Mouse (Mus musculus) stomach, postnatal 0 days (tissue): ENCODE results near the gene Abl1. TPM values are rescaled to one million over a fixed set of nuclear protein-coding genes. Genes with fewer than 3 reads are reported as not detected.

Source experiments
- ATAC-seq: fragments of 200-750 bp; cut with Nextera tagmentation; 2 replicates; pipeline ENCODE4 v1.8.0; 2017; ENCODE audit not compliant: low FRiP score, low TSS enrichment
- DNase-seq: peaks from one replicate; pipeline ENCODE4 v3.0.0-alpha.2; 2016; ENCODE audit warnings: low spot score
- H3K27ac ChIP-seq: fragments of 300-500 bp; sonication (generic); replicated peaks from 2 replicates; pipeline ENCODE4 v1.5.1; 2014; ENCODE audit warnings: mild to moderate bottlenecking, control low read depth
- H3K27me3 ChIP-seq: fragments of 300-500 bp; sonication (generic); 2 replicates; pipeline ENCODE4 v1.6.1; 2014; ENCODE audit warnings: low read length; ENCODE audit not compliant: control insufficient read depth, insufficient read depth
- H3K36me3 ChIP-seq: fragments of 300-500 bp; sonication (generic); 2 replicates; pipeline ENCODE4 v1.6.1; 2014; ENCODE audit warnings: low read length, mixed read lengths; ENCODE audit not compliant: control insufficient read depth, insufficient read depth
- H3K4me1 ChIP-seq: fragments of 300-500 bp; sonication (generic); replicated peaks from 2 replicates; pipeline ENCODE4 v1.6.1; 2014; ENCODE audit warnings: antibody characterized with exemption; ENCODE audit not compliant: control insufficient read depth, insufficient read depth
- H3K4me2 ChIP-seq: fragments of 300-500 bp; sonication (generic); replicated peaks from 2 replicates; pipeline ENCODE4 v1.6.1; 2014; ENCODE audit warnings: low read depth, mild to moderate bottlenecking, control low read depth, moderate library complexity
- H3K4me3 ChIP-seq: fragments of 300-500 bp; sonication (generic); 2 replicates; pipeline ENCODE4 v1.5.1; 2014; ENCODE audit warnings: low read depth, low read length, control low read depth
- H3K9ac ChIP-seq: fragments of 300-500 bp; sonication (generic); 2 replicates; pipeline ENCODE4 v1.6.1; 2014; ENCODE audit warnings: mild to moderate bottlenecking, low read length, control low read depth, mixed read lengths
- H3K9me3 ChIP-seq: fragments of 300-500 bp; sonication (generic); 2 replicates; pipeline ENCODE4 v1.6.1; 2016; ENCODE audit warnings: low read length; ENCODE audit not compliant: control insufficient read depth
- CTCF ChIP-seq: IDR thresholded peaks from 2 replicates; pipeline ENCODE4 v1.5.1; 2016; ENCODE audit warnings: antibody characterized with exemption, low read depth, mild to moderate bottlenecking, moderate library complexity
- EP300 ChIP-seq: optimal IDR thresholded peaks from 2 replicates; pipeline ENCODE3; 2016; ENCODE audit warnings: antibody characterized with exemption
- WGBS: fragments of 180-500 bp; shearing (Covaris S2); extraction: QIAGEN DNeasy Blood & Tissue Kit; methylation state at CpG from one replicate; pipeline ENCODE4 v1.1.7; 2014; 5-methylcytosine and 5-hydroxymethylcytosine counted together
- polyA plus RNA-seq: library from polyadenylated mRNA; unstranded; fragments of >200 nt; fragmentation: Nextera tagmentation; extraction: Ambion mirVana; gene quantifications from 2 replicates; pipeline ENCODE4 v1.2.1, GENCODE M21; 2015

Gene Abl1
- polyA plus RNA-seq, 1 experiment from 2014 or later, result 11.5 TPM

DNA sequence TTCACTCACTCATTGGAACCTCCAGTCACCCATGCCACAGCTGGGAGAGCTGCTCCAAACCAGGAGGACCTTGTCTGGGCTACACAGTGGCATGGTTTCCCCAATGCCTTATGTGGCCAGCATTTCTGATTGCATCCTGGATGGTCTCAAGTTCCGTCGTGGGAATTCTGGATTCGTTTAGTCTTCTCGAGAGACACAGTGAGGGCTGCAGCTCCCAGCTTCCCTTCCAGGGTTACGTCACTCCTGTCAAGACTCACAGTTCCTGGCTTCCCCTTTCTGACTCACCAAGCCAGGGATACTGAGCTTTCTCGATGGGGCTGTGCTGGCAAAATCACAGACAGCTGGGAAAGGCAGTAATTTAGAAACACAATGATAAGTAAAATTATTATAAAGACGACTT, 54.0 kb downstream of the Abl1 start:
- no peak overlapping the region for H3K4me3 ChIP-seq
- no peaks in the 10 kb centered on the region for H3K9me3 ChIP-seq
- peak overlapping the region; percentile 23; the same call in 1 of the 2 replicates for H3K4me2 ChIP-seq
- H3K27ac ChIP-seq, result peak overlapping the region; percentile 49; the same call in 1 of the 2 replicates
- no peak overlapping the region for H3K9ac ChIP-seq
- ATAC-seq (peak; percentile 70; the same call in 1 of the 2 replicates), DNase-seq (no peak)
- no peaks in the 10 kb centered on the region; the same call in 1 of the 2 replicates for H3K4me1 ChIP-seq
- no peaks in the 10 kb centered on the region for H3K36me3 ChIP-seq
- 26% methylated on average over 7 of the region's 7 CpGs for WGBS
- H3K27me3 ChIP-seq, result no peaks in the 10 kb centered on the region
- TF ChIP-seq EP300 (no peak), CTCF (no peak)

DNA sequence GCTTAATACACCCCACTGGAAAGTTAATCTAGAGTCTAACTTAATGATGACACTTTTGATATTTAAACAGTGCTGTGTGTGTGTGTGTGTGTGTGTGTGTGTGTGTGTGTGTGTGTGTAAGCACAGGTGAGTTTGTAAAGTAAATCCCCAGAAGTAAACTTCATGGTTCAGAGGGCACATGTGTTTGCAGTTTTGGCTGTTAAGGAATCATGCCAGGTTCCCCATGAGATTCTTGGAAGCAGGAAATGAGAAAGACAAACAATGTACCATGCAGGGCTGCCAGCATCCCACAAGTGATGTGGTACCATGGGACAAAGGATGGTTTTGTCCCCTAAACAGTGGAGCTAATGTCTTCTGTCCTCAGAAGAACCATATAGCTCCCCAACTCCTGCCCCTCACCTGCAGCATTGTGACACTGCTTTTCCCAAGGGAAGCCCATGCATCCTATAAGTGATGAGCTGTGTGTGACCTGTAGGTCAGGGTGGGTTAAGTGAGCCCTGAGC, 57.6 kb downstream of the Abl1 start:
- peaks cover 3% of the 10 kb centered on the region; the same call in 1 of the 2 replicates for H3K4me1 ChIP-seq
- no peak for ATAC-seq
- DNase-seq, result no peak
- H3K27ac ChIP-seq, result no peak overlapping the region
- TF ChIP-seq CTCF (no peak), EP300 (no peak)
- no peaks in the 10 kb centered on the region for H3K36me3 ChIP-seq
- H3K9me3 ChIP-seq, result no peaks in the 10 kb centered on the region
- no peak overlapping the region for H3K4me3 ChIP-seq
- no peak overlapping the region for H3K9ac ChIP-seq
- H3K4me2 ChIP-seq, result no peak overlapping the region
- H3K27me3 ChIP-seq, result no peaks in the 10 kb centered on the region

DNA sequence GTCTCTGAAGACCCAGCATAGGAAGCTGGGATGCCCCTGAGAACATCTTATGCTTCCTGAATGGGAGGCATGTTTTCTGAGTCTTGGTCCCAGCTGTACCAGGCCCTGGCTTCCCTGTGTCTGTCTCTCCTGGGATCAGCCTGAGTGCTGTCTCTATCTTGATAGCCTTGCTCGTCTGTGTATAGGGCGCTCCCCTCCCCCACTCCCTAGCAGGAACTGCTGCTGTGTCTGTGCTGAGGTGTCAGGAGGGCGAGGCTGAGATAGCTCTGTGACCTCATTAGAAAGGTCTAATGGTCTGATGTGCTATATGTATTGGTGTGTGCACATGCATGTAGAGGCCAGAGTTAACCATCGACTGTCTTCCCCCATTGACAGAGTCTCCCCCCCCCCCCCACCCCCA, 58.7 kb downstream of the Abl1 start:
- Histone ChIP-seq H3K4me2 (no peak overlapping the region), H3K9me3 (no peaks in the 10 kb centered on the region), H3K27ac (no peak overlapping the region), H3K9ac (no peak overlapping the region), H3K27me3 (no peaks in the 10 kb centered on the region), H3K4me3 (no peak overlapping the region), H3K36me3 (no peaks in the 10 kb centered on the region), H3K4me1 (peaks cover 3% of the 10 kb centered on the region; the same call in 1 of the 2 replicates)
- no peak for TF ChIP-seq EP300
- no peak for TF ChIP-seq CTCF
- ATAC-seq (0 out of 2 replicates have a peak, but pooled peaks have one; percentile 28), DNase-seq (no peak)
- 48% methylated on average over 4 of the region's 4 CpGs for WGBS

- no peaks in the 10 kb centered on the region for H3K27me3 ChIP-seq
- no peaks in the 10 kb centered on the region for H3K9me3 ChIP-seq
- no peaks in the 10 kb centered on the region for H3K36me3 ChIP-seq
- H3K9ac ChIP-seq, result peak overlapping the region; percentile 38
- peak; percentile 92 for ATAC-seq
- DNase-seq, result peak; percentile 64
- H3K27ac ChIP-seq, result peak overlapping the region; percentile 93
- TF ChIP-seq CTCF, result no peak
- peak; percentile 44 for TF ChIP-seq EP300
- H3K4me2 ChIP-seq, result peak overlapping the region; percentile 46
- WGBS, result 17% methylated on average over 10 of the region's 10 CpGs
- H3K4me1 ChIP-seq, result peaks cover 3% of the 10 kb centered on the region; the same call in 1 of the 2 replicates
- peak overlapping the region; percentile 13; the same call in 1 of the 2 replicates for H3K4me3 ChIP-seq
These were observed 61.0 kb downstream of the Abl1 start for GRCm38 (mm10) chr2:31749046-31749709.

DNA sequence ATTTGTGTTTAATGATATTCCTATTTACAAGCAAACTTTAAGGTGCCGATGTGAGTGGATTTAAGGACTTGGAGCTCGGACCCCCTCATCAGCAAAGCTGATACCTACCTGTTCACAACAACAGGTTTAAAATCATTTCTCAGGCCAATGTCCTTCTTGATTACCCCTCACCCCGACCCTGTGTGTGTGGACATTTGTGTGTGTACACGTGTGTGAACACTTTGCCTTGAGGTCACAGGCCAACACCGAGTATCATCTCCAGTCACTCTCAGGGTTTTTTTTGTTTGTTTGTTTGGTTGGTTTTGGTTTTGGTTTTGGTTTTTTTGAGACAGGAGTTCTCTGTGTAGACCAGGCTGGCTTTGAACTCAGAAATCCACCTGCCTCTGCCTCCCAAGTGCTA, 62.0 kb downstream of the Abl1 start:
- no peaks in the 10 kb centered on the region for H3K27me3 ChIP-seq
- no peak for ATAC-seq
- H3K9me3 ChIP-seq, result no peaks in the 10 kb centered on the region
- no peak for TF ChIP-seq CTCF
- TF ChIP-seq EP300, result no peak
- DNase-seq, result no peak
- no peaks in the 10 kb centered on the region for H3K36me3 ChIP-seq
- H3K4me2 ChIP-seq, result no peak overlapping the region
- no peak overlapping the region for H3K4me3 ChIP-seq
- no peak overlapping the region for H3K9ac ChIP-seq
- 71% methylated on average over 5 of the region's 5 CpGs for WGBS
- H3K4me1 ChIP-seq, result peaks cover 3% of the 10 kb centered on the region; the same call in 1 of the 2 replicates
- no peak overlapping the region for H3K27ac ChIP-seq

- Histone ChIP-seq H3K27me3 (no peaks in the 10 kb centered on the region), H3K4me3 (no peak overlapping the region), H3K4me1 (peaks cover 3% of the 10 kb centered on the region; the same call in 1 of the 2 replicates), H3K27ac (no peak overlapping the region), H3K9me3 (no peaks in the 10 kb centered on the region), H3K4me2 (no peak overlapping the region), H3K9ac (no peak overlapping the region), H3K36me3 (no peaks in the 10 kb centered on the region)
- ATAC-seq, result no peak
- DNase-seq, result no peak
- TF ChIP-seq CTCF (no peak), EP300 (no peak)
These were observed 69.3 kb downstream of the Abl1 start for GRCm38 (mm10) chr2:31757472-31757871.
